Mouse (Mus musculus) C2C12 (cell line): ENCODE data around the gene Prss33.

Experiments used
- CTCF ChIP-seq: IDR thresholded peaks from one replicate; pipeline ENCODE4 v1.5.1; 2011; ENCODE audit not compliant: control insufficient read depth, insufficient read depth, insufficient read length
- USF1 ChIP-seq: IDR thresholded peaks from one replicate; pipeline ENCODE4 v1.6.1; 2011; ENCODE audit warnings: low read depth, mild to moderate bottlenecking, control low read depth, moderate library complexity

DNA sequence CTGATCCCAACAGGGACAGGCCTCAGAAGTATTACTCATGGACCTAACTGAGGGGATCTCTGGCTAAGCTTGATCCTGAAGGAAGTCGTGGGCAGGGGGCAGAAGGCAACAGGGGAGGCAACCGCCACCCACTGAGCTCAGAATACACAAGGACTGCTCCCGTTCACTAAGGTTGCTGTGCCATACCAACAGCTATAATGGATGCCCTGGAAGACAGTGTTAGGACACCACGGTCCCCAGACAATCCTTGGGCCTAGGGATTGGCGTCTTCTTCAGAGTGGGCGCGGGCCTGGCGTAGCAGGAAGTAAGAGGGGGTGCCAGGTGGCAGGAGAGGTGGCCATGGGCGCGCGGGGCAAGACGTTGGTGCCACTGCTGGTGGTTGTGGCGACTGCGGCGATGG, 31.9 kb upstream of the Prss33 start, which contains the start of gene Prss21:
- TF ChIP-seq CTCF (no peak), USF1 (no peak)
